Mouse (Mus musculus) embryonic fibroblast, embryonic 13.5 days (primary cell): ENCODE results near the gene Fbxo45. TPM values are rescaled to one million over a fixed set of nuclear protein-coding genes. Genes with fewer than 3 reads are reported as not detected.

Experiments
- H3K27ac ChIP-seq: 2 replicates; pipeline ENCODE4 v1.5.1; 2012; ENCODE audit warnings: low read length, control low read depth, inconsistent platforms; ENCODE audit not compliant: insufficient read depth
- H3K4me1 ChIP-seq: 2 replicates; pipeline ENCODE4 v1.6.1; 2011; ENCODE audit warnings: low read length; ENCODE audit not compliant: control insufficient read depth, insufficient read depth
- H3K4me3 ChIP-seq: 2 replicates; pipeline ENCODE4 v1.5.1; 2011; ENCODE audit warnings: mild to moderate bottlenecking, control low read depth, low read length; ENCODE audit not compliant: insufficient read depth
- CTCF ChIP-seq: IDR thresholded peaks from 2 replicates; pipeline ENCODE4 v1.5.1; 2011; ENCODE audit warnings: mild to moderate bottlenecking, control low read depth, low read length, moderate library complexity, borderline replicate concordance; ENCODE audit not compliant: insufficient read depth
- POLR2A ChIP-seq: IDR thresholded peaks from 2 replicates; pipeline ENCODE4 v1.6.1; 2011; ENCODE audit warnings: low read depth, mild to moderate bottlenecking, control low read depth, low read length, moderate library complexity
- polyA plus RNA-seq: library from polyadenylated mRNA; stranded (reverse); fragments of >200 nt; gene quantifications from 2 replicates; pipeline ENCODE4 v1.2.4, GENCODE M21; 2011; ENCODE audit warnings: low read depth; ENCODE audit not compliant: missing spikeins, insufficient read length

Fbxo45 gene
- polyA plus RNA-seq, 1 experiment, result 16.1 TPM

DNA sequence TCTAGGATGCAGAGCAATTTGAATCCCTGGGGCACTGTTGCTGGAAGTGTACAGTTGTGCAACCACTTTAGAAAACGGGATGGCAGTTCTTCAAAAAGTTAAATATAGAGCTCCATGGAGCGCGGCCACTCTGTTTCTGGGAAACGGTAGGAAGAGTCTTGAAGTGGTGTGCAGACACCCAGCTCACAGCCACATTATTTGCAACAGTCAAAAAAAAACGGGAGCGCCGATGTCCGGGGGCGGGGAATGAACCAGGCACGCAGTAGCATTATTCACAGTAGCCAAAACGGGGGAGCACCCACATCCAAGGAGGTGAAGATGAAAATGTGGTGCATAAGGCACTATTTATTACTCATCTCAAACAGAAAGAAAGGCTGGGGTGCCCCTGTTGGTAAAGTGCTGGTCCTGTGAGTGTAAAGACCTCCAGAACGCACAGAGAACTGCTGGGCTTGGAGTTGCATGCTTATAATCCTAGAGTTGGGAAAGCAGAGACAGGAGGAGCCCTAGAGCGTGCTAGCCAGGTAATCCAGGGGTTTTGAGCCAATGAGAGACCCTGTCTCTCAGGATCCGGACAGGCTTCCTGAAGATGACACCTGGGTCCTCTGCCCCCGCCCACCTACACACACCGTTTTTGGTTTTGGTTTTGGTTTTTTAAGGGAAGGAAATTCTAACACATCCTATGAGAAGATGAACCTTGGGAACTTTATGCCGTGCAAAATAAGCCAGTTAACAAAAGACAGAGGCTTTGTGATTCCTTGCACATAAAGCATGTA is 32.0 kb downstream of the Fbxo45 start:
- TF ChIP-seq POLR2A (no peak), CTCF (no peak)
- Histone ChIP-seq H3K4me1 (no peaks in the 10 kb centered on the region), H3K27ac (no peak overlapping the region), H3K4me3 (no peak overlapping the region)

DNA sequence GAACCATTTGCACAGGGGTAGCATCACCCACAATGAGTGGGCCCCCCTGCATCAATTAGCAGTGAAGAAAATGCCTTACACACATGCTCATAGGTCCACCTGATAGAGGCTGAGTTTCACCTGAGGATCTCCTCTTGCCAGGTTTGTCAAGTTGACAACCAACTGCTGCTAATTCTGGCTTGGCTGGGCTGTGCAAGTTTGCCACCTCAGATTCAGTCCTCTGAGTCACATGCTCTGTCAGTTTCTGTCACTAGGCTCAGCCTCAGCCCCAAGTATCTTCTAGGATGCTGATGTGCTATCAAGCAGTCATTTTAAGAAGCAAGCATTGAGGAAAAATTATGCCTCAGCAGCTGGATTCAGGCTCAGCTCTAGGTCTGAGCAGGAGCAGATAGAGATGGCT is 32.8 kb downstream of the Fbxo45 start:
- TF ChIP-seq CTCF, result no peak
- no peaks in the 10 kb centered on the region for H3K4me1 ChIP-seq
- no peak overlapping the region for H3K4me3 ChIP-seq

DNA sequence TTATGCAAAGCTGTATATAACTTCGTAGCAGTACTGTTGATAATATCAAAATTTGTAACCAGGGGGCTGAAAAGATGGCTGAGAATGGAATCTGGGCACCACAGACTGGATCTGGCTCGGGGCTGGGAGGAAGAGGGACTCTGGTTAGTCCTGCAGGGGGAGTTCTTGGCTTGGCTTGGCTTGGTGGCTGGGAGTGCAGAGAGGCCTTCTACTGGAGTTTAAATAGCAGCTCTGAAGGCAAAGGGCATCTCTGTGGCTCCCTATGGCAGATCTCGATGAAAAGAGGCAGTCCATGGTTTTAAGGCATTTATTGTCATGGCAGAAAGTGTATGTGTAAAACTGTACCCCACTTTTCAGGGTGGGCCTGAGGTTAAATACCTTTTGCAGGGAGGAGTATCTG is 42.1 kb downstream of the Fbxo45 start:
- H3K27ac ChIP-seq, result no peak overlapping the region
- no peak for TF ChIP-seq CTCF
- no peak for TF ChIP-seq POLR2A
- no peak overlapping the region for H3K4me3 ChIP-seq
- H3K4me1 ChIP-seq, result no peaks in the 10 kb centered on the region

More for the DNA sequence above, 32.8 kb downstream of the Fbxo45 start:
- H3K27ac ChIP-seq, result no peak overlapping the region

DNA sequence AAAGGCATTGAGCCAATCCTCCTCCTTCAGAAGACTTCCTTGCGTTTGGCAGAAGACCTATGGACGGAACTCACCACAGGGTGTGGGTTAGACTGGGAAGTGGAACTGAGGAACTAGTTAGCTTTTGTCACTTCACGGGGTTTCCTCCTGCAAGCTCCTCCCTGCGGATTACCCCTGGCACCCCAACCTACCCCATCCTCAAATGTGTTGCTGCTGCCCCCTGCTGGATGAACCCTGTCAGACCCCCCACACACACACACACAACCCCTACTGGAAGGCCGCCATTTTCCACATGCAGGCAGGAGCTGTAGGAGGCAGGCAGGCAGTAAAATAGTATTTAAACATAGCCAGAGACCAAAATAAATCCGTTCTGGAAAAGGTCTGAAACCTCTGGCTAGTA is 44.3 kb downstream of the Fbxo45 start:
- no peak for TF ChIP-seq POLR2A
- TF ChIP-seq CTCF, result no peak
- no peaks in the 10 kb centered on the region for H3K4me1 ChIP-seq
- no peak overlapping the region for H3K4me3 ChIP-seq
- H3K27ac ChIP-seq, result no peak overlapping the region

DNA sequence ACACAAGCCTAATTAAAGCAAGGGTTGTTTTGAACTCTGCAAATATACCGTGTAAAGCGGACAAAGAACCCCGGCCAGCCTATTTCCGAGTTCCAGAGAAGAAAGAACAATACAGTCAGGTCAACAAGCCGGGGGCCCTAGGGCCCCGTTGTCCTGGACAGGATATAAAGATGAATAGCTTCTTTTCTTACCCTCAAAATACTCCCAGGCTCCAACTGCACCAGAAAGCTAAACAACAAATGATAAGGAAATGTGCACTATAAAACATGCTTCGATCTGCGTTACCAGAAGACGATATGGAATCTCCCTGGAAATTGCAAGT is 46.0 kb downstream of the Fbxo45 start:
- Histone ChIP-seq H3K4me3 (no peak overlapping the region), H3K4me1 (no peaks in the 10 kb centered on the region), H3K27ac (no peak overlapping the region)
- TF ChIP-seq CTCF (no peak), POLR2A (no peak)

DNA sequence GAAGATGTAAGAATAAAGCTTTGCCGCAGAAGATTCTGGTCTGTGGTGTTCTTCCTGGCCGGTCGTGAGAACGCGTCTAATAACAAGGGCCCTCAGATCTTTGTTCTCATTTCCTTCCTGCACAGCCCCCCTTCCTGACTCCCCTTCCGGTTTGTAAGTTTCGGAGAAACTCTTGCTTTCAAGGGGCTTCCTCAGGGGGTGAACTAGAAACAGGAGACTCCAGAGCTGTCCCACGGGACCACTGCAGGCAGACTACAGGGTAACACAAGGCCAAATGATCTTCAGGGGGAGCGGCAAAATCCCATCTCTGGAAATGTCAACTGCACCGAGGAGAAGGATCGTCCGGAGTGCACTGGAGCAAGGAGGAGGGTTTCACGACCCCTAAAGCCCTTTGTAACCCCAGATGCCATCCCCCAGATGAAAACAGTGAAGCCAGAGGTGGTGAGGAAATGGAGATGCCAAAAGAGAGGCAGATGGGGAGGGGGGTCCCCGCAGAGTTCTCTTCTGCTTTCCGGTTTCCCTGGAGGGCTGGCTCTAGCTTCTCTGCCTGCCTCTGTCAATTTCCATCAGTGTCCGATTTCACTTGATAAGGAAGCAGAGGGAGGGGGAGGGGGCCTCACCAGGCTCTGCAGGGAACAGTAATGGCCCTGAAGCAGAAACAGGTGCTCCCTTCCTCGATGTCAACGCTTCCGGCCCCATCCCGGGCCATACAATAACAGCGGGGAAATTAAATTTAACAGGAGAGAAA is 46.5 kb downstream of the Fbxo45 start:
- TF ChIP-seq POLR2A, result no peak
- no peak for TF ChIP-seq CTCF
- Histone ChIP-seq H3K27ac (no peak overlapping the region), H3K4me1 (no peaks in the 10 kb centered on the region), H3K4me3 (peak overlapping the region; percentile 1; the same call in 1 of the 2 replicates)

DNA sequence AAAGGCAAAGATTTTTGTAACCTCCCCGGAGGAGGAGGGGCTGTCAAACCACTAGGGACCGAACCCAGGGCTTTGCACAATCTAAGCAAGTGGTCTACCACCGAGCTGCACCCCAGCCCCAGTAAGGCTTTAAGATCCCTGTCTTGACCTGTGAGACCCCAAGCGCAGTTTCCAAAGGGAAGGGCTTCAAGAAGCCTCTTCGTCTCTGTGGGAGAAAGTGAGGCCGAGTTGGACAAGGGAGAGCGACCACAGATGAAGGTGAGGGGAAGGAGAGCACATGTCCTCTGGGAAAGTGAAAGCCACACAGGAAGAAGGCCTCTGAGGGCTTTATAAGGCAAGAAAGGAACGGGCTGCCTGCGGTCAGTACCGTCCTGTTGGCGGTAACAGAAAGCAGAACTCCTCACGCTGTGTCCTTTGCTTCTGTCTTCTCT is 56.9 kb downstream of the Fbxo45 start:
- Histone ChIP-seq H3K4me1 (no peaks in the 10 kb centered on the region), H3K27ac (no peak overlapping the region), H3K4me3 (no peak overlapping the region)
- TF ChIP-seq CTCF (no peak), POLR2A (no peak)

DNA sequence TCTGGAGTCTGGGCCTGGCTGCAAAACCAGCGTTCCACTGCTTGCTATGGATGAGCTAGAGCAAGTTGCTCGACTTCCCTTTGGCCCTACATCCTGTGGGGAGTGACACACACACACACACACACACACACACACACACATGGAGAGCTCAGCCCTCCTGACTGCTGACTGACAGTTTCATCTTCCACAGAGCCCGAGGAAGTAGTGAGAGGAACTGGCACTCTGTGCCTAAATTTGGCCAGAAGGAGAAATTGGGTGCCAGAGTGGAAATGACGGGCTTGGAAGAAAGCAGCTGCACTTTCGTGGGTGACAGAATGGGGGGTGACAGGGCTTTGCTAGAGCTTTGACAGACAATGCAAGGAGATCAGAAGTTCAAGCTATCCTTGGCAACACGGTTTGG is 57.8 kb downstream of the Fbxo45 start:
- TF ChIP-seq CTCF (no peak), POLR2A (no peak)
- H3K4me3 ChIP-seq, result no peak overlapping the region
- no peaks in the 10 kb centered on the region for H3K4me1 ChIP-seq
- H3K27ac ChIP-seq, result no peak overlapping the region

DNA sequence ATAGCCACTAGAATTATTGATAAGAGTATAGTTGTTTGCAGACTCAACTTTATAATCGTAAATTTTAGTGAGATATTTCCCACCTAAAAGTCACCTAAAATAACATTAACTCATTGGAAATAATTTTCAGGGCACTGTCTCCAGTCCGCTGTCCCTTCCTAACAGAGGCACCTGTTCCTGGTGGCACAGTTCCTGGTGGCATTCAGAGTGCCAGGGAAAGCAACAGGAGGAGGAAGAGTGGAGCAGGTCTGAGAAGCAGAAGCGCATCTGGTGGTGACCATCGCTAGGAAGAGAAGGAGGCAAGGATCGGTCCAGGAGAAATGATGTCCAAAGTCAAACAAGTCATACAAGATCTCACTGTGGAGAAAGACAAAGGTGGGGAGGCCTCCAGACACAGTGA is 60.9 kb downstream of the Fbxo45 start:
- no peak overlapping the region for H3K27ac ChIP-seq
- no peak for TF ChIP-seq POLR2A
- no peak for TF ChIP-seq CTCF
- H3K4me3 ChIP-seq, result no peak overlapping the region
- no peaks in the 10 kb centered on the region for H3K4me1 ChIP-seq

Other genes starting within 250 kb of the Fbxo45 start
- gene Senp5, start 243.9 kb downstream of the Fbxo45 start, polyA plus RNA-seq, result 54.9 and 72.1 TPM in 2 replicates
- 61.3 and 61.4 TPM in 2 replicates for gene Pak2, start 167.8 kb downstream of the Fbxo45 start, polyA plus RNA-seq
- gene Pigx, start 147.4 kb downstream of the Fbxo45 start, polyA plus RNA-seq, result 53.3 and 54.0 TPM in 2 replicates
- 9.2 and 10.9 TPM in 2 replicates for gene Cep19, start 147.4 kb downstream of the Fbxo45 start, polyA plus RNA-seq
- 0.60 TPM in 1 of 2 replicates, not detected in the other for gene Nrros, start 81.6 kb downstream of the Fbxo45 start, polyA plus RNA-seq
- not detected in 2 replicates for gene Bex6, start 67.3 kb downstream of the Fbxo45 start, polyA plus RNA-seq
- gene Wdr53, start 69 bp upstream of the Fbxo45 start, polyA plus RNA-seq, result 11.1 and 11.3 TPM in 2 replicates
- not detected in 2 replicates for gene Smco1, start 24.3 kb upstream of the Fbxo45 start, polyA plus RNA-seq
- 20.2 and 27.4 TPM in 2 replicates for gene Rnf168, start 30.3 kb upstream of the Fbxo45 start, polyA plus RNA-seq
- gene Ubxn7, start 85.1 kb upstream of the Fbxo45 start, polyA plus RNA-seq, result 36.6 and 37.7 TPM in 2 replicates
- not detected in 2 replicates for gene Tm4sf19, start 153.3 kb upstream of the Fbxo45 start, polyA plus RNA-seq
- 16.1 and 21.1 TPM in 2 replicates for gene Tctex1d2, start 172.5 kb upstream of the Fbxo45 start, polyA plus RNA-seq
- gene Pcyt1a, start 183.8 kb upstream of the Fbxo45 start, polyA plus RNA-seq, result 43.6 and 45.2 TPM in 2 replicates
- gene Slc51a, start 240.7 kb upstream of the Fbxo45 start, polyA plus RNA-seq, result 0.19 TPM in 1 of 2 replicates, not detected in the other
- not detected in 2 replicates for gene Zdhhc19, start 249.1 kb upstream of the Fbxo45 start, polyA plus RNA-seq